Mouse (Mus musculus) forebrain, postnatal 0 days (tissue): Measurements from ENCODE around the gene Cxcl5. TPM values are rescaled to one million over a fixed set of nuclear protein-coding genes. Genes with fewer than 3 reads are reported as not detected.
"Not testable (repeated sequence)": the region's sequence is repeated elsewhere in the genome, so short reads cannot be mapped to it uniquely, and the experiment has no call there.

Source experiments
- ATAC-seq: fragments of 200-750 bp; cut with Nextera tagmentation; 2 replicates; pipeline ENCODE4 v1.8.0; 2017; ENCODE audit warnings: mild to moderate bottlenecking, moderate library complexity
- DNase-seq: peaks from one replicate; pipeline ENCODE4 v3.0.0-alpha.2; 2015
- H3K27ac ChIP-seq: fragments of 300-500 bp; sonication (generic); 2 replicates; pipeline ENCODE4 v1.5.1; 2014; ENCODE audit warnings: low read depth, mild to moderate bottlenecking, antibody characterized with exemption, low read length, moderate library complexity, mixed read lengths
- H3K27me3 ChIP-seq: fragments of 300-500 bp; sonication (generic); 2 replicates; pipeline ENCODE4 v1.6.1; 2014; ENCODE audit warnings: mild to moderate bottlenecking, low read length, mixed read lengths; ENCODE audit not compliant: insufficient read depth
- H3K36me3 ChIP-seq: fragments of 300-500 bp; sonication (generic); 2 replicates; pipeline ENCODE4 v1.6.1; 2014; ENCODE audit warnings: mild to moderate bottlenecking, moderate library complexity; ENCODE audit not compliant: insufficient read depth
- H3K4me1 ChIP-seq: fragments of 300-500 bp; sonication (generic); 2 replicates; pipeline ENCODE4 v1.6.1; 2014; ENCODE audit warnings: antibody characterized with exemption; ENCODE audit not compliant: insufficient read depth
- H3K4me2 ChIP-seq: fragments of 300-500 bp; sonication (generic); 2 replicates; pipeline ENCODE4 v1.6.1; 2014; ENCODE audit warnings: low read depth, mild to moderate bottlenecking, moderate library complexity
- H3K4me3 ChIP-seq: fragments of 300-500 bp; sonication (generic); 2 replicates; pipeline ENCODE4 v1.5.1; 2014; ENCODE audit warnings: low read depth, low read length, mixed read lengths
- H3K9ac ChIP-seq: fragments of 300-500 bp; sonication (generic); 2 replicates; pipeline ENCODE4 v1.6.1; 2014; ENCODE audit warnings: mild to moderate bottlenecking
- H3K9me3 ChIP-seq: fragments of 300-500 bp; sonication (generic); 2 replicates; pipeline ENCODE4 v1.6.1; 2016; ENCODE audit warnings: low read length
- CTCF ChIP-seq: sonication (generic); IDR thresholded peaks from 2 replicates; pipeline ENCODE4 v1.5.1; 2016; ENCODE audit warnings: antibody characterized with exemption, control low read depth, low read depth
- WGBS: fragments of 180-500 bp; shearing (Covaris S2); extraction: QIAGEN DNeasy Blood & Tissue Kit; methylation state at CpG from one replicate; pipeline ENCODE4 v1.1.7; 2014; 5-methylcytosine and 5-hydroxymethylcytosine counted together
- polyA plus RNA-seq: library from polyadenylated mRNA; unstranded; fragments of >200 nt; fragmentation: Nextera tagmentation; extraction: Ambion mirVana; gene quantifications from 2 replicates; pipeline ENCODE4 v1.2.1, GENCODE M21; 2015
- total RNA-seq: library from RNA; depleted of rRNA; stranded (reverse); fragments of >200 nt; gene quantifications from 2 replicates; pipeline ENCODE4 v1.2.3, GENCODE M21; 2014

Cxcl5 gene
- total and polyA plus RNA-seq, 2 experiments from 2014 or later = 0.14 to 0.30 TPM

DNA sequence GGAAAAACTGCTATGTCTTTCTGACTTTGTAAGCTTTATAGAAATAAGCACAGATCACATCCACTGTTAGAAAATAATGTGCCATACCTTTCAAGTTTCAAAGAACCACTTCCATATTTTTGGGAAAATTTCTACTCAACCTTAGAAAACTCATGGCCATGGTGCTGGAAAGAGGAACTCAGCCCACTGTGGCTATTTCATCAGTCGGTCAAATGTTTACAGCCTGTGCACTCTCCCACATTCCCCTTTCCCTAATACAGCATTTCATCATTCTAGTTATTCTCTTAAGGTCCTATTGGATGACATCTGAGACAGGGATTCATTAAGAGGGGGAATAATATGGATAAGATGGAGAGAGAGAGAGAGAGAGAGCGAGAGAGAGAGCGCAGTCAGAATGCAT, 24.5 kb downstream of the Cxcl5 start:
- DNase-seq (no peak), ATAC-seq (no peak)
- Histone ChIP-seq H3K9me3 (no peaks in the 10 kb centered on the region), H3K4me1 (peaks cover 4% of the 10 kb centered on the region; the same call in 1 of the 2 replicates), H3K4me2 (no peak overlapping the region), H3K9ac (no peak overlapping the region), H3K27me3 (no peaks in the 10 kb centered on the region), H3K4me3 (no peak overlapping the region), H3K27ac (no peak overlapping the region), H3K36me3 (no peaks in the 10 kb centered on the region)
- TF ChIP-seq CTCF = no peak
- WGBS = 90% methylated on average over 3 of the region's 3 CpGs

DNA sequence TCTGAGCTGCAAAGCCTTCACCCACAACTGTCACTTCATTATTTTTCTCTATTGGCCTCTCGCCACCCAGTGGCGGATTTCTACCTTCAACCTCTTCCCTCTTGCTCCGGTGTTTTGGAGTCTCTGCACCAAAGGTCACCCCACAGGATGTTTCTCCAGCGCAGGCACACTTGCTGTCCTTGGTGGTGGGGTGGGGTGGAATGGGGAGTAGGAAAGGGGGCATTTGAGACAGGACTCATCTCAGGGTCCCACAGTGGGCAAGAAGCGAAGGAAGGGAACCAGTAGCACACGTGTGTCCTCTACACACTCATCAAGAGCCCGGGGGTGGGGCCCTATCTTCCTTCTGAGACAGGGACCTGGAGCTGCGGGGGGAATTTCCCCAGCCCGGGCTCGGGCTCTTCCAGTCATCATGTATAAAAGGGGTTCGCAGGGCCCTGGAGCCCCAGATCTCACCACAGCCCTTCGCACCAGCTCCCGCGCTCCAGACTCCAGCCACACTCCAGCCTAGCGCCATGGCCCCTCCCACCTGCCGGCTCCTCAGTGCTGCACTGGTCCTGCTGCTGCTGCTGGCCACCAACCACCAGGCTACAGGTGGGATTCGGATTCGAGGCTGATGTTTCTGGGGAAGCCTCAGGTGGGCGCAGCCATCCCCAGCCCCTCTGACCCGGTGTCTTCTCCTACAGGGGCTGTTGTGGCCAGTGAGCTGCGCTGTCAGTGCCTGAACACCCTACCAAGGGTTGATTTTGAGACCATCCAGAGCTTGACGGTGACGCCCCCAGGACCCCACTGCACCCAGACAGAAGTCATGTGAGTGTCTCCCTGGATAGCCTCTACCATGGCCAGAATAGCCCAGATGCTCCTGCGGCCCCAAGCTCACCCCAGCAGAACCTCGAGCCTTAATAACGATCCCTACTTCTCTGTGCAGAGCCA, 26.8 kb downstream of the Cxcl5 start, which contains the start of gene Cxcl3:
Gene Cxcl3 (plus strand): TSS at position 445 of the 930 bp plus-strand sequence.
- peak; percentile 24; the same call in 1 of the 2 replicates for TF ChIP-seq CTCF
- Histone ChIP-seq H3K27ac (no peak within 1 kb of the TSS), H3K36me3 (no peaks in the 10 kb centered on the region), H3K4me3 (peak within 1 kb of the TSS; percentile 27), H3K9ac (0 out of 2 replicates have a peak within 1 kb of the TSS, but pooled peaks have one; percentile 22), H3K27me3 (no peaks in the 10 kb centered on the region), H3K4me2 (peak within 1 kb of the TSS; percentile 50), H3K9me3 (no peaks in the 10 kb centered on the region), H3K4me1 (peaks cover 4% of the 10 kb centered on the region; the same call in 1 of the 2 replicates)
- DNase-seq = peak; percentile 39
- WGBS = 16% methylated on average over 26 of the region's 26 CpGs
- ATAC-seq = peak; percentile 75

DNA sequence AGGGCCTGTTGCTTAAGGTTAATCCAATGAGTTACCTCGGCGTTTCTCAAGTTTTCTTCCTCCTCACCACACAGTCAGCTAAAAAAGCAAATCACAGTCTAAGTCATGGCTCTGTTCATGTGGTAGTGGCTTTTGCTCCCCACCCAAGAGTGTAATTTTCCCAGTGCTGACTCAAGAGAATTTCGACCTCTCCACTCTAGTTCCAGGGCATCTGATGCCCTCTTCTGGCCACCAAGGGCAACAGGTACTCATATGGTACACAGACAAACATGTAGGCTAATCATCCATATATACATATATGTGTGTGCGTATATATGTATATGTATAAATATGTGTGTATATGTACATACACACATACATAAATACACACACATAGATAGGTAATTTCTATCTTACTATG, 29.0 kb downstream of the Cxcl5 start:
- Histone ChIP-seq H3K36me3 (no peaks in the 10 kb centered on the region), H3K27me3 (no peaks in the 10 kb centered on the region), H3K4me1 (peaks cover 4% of the 10 kb centered on the region; the same call in 1 of the 2 replicates), H3K27ac (no peak overlapping the region), H3K9me3 (no peaks in the 10 kb centered on the region), H3K4me3 (no peak overlapping the region), H3K9ac (no peak overlapping the region), H3K4me2 (no peak overlapping the region)
- TF ChIP-seq CTCF = peak; percentile 31
- ATAC-seq = no peak
- DNase-seq = no peak
- 76% methylated on average over 4 of the region's 4 CpGs for WGBS

GRCm38 (mm10) chr5:90789306-90790073, 30.3 kb downstream of the Cxcl5 start:
- WGBS = 90% methylated on average over 11 of the region's 11 CpGs

GRCm38 (mm10) chr5:90790074-90790502, 30.9 kb downstream of the Cxcl5 start:
- no peak for ATAC-seq
- H3K36me3 ChIP-seq = no peaks in the 10 kb centered on the region
- H3K4me1 ChIP-seq = peaks cover 4% of the 10 kb centered on the region; the same call in 1 of the 2 replicates
- no peaks in the 10 kb centered on the region for H3K9me3 ChIP-seq
- no peak for TF ChIP-seq CTCF
- DNase-seq = no peak
- no peak overlapping the region for H3K4me2 ChIP-seq
- no peak overlapping the region for H3K27ac ChIP-seq
- no peak overlapping the region for H3K9ac ChIP-seq
- WGBS = 87% methylated on average over 8 of the region's 8 CpGs
- H3K27me3 ChIP-seq = no peaks in the 10 kb centered on the region
- no peak overlapping the region for H3K4me3 ChIP-seq

More at GRCm38 (mm10) chr5:90789306-90790073, 30.3 kb downstream of the Cxcl5 start:
- no peak overlapping the region for H3K27ac ChIP-seq
- H3K9me3 ChIP-seq = no peaks in the 10 kb centered on the region
- no peak for DNase-seq
- no peak overlapping the region for H3K4me3 ChIP-seq
- H3K4me1 ChIP-seq = peaks cover 4% of the 10 kb centered on the region; the same call in 1 of the 2 replicates
- no peak for TF ChIP-seq CTCF
- no peak overlapping the region for H3K4me2 ChIP-seq
- no peak for ATAC-seq
- H3K27me3 ChIP-seq = no peaks in the 10 kb centered on the region
- no peak overlapping the region for H3K9ac ChIP-seq
- no peaks in the 10 kb centered on the region for H3K36me3 ChIP-seq

GRCm38 (mm10) chr5:90794195-90794625, 35.0 kb downstream of the Cxcl5 start, which contains the start of gene Cxcl15:
TSS of gene Cxcl15 (plus strand) at chr5:90794534.
- DNase-seq (no peak), ATAC-seq (no peak)
- Histone ChIP-seq H3K9ac (no peak within 1 kb of the TSS), H3K4me3 (no peak within 1 kb of the TSS), H3K9me3 (no peaks in the 10 kb centered on the region), H3K27me3 (no peaks in the 10 kb centered on the region), H3K4me1 (no peaks in the 10 kb centered on the region), H3K4me2 (no peak within 1 kb of the TSS), H3K27ac (no peak within 1 kb of the TSS), H3K36me3 (no peaks in the 10 kb centered on the region)
- TF ChIP-seq CTCF = no peak
- WGBS = 45% methylated on average over 5 of the region's 5 CpGs

DNA sequence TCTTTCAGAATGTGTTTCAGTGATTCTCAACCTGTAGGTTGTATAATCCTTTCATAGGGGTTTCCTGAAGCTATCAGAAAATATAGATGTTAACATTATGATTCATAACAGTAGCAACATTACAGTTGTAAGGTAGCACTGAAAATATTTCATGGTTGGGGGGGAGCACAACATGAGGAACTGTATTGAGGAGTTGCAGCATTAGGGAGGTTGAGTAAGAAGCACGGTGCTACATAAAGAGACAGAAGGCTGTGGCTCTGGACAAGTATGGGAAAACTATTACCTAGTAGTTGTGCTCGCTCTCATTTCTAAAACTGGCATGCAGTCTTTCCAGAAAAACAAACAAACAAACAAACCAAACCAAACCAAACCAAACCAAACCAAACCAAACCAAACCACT, 36.2 kb downstream of the Cxcl5 start:
- not testable (repeated sequence) for H3K4me2 ChIP-seq, ATAC-seq, H3K27ac ChIP-seq, H3K27me3 ChIP-seq, DNase-seq, H3K9ac ChIP-seq, H3K9me3 ChIP-seq, H3K36me3 ChIP-seq, H3K4me1 ChIP-seq, H3K4me3 ChIP-seq
- WGBS = 84% methylated on average over 2 of the region's 2 CpGs
